Mouse (Mus musculus) embryonic facial prominence, embryonic 10.5 days (tissue): ENCODE results near the gene Samd1. TPM values are rescaled to one million over a fixed set of nuclear protein-coding genes. Genes with fewer than 3 reads are reported as not detected.
A peak's percentile ranks its signal among the peaks of the same experiment; 100 is the strongest.

Experiments
- microRNA counts: library from miRNA; unstranded; fragments of <30 nt; microRNA quantifications from one replicate; lab custom pipeline; 2017
- microRNA-seq: library from miRNA; unstranded; fragments of <30 nt; microRNA quantifications from one replicate; pipeline ENCODE4, GENCODE M21; 2017
- polyA plus RNA-seq: library from polyadenylated mRNA; unstranded; fragments of >200 nt; fragmentation: Nextera tagmentation; extraction: Ambion mirVana; gene quantifications from 2 replicates; pipeline ENCODE4 v1.2.1, GENCODE M21; 2016

Gene Samd1
- polyA plus RNA-seq, 1 experiment from 2014 or later = 12.2 TPM

MicroRNAs encoded within 50 kb of the gene (microRNA counts, 519-probe panel; counts per million panel counts)
- microRNA mmu-miR-1199 (lab: Ali Mortazavi, UCI) = 188 counts per million, percentile 57 among the panel's probes with 10 or more counts

Small RNA genes lying within 50 kb of the gene (microRNA-seq; reads per million reads assigned to microRNA genes)
- 3.7 reads per million, percentile 6 among the genes with 10 or more reads in this experiment for gene Mir1199
- gene Mir8111 = 1.2 reads per million

Other genes with a start within 250 kb of the Samd1 start
- 12.4 and 13.9 TPM in 2 replicates for gene Adgrl1, start 97.6 kb upstream of the Samd1 start, polyA plus RNA-seq
- 0.54 and 1.0 TPM in 2 replicates for gene Gm10644, start 42.5 kb upstream of the Samd1 start, polyA plus RNA-seq
- gene Asf1b, start 42.2 kb upstream of the Samd1 start, polyA plus RNA-seq = 95.4 and 105 TPM in 2 replicates
- gene Prkaca, start 24.7 kb upstream of the Samd1 start, polyA plus RNA-seq = 150 and 153 TPM in 2 replicates
- 0.60 and 1.0 TPM in 2 replicates for gene 1700067K01Rik, start 3.8 kb downstream of the Samd1 start, polyA plus RNA-seq
- 0.28 TPM in 1 of 2 replicates, not detected in the other for gene 2210011C24Rik, start 14.5 kb downstream of the Samd1 start, polyA plus RNA-seq
- 9.3 and 11.5 TPM in 2 replicates for gene Palm3, start 23.8 kb downstream of the Samd1 start, polyA plus RNA-seq
- 0.16 and 0.29 TPM in 2 replicates for gene Il27ra, start 44.9 kb downstream of the Samd1 start, polyA plus RNA-seq
- gene Rln3, start 47.3 kb downstream of the Samd1 start, polyA plus RNA-seq = not detected in 2 replicates
- gene Gm10643, start 67.5 kb downstream of the Samd1 start, polyA plus RNA-seq = 1.1 and 1.4 TPM in 2 replicates
- 9.7 TPM in 2 replicates for gene Rfx1, start 69.2 kb downstream of the Samd1 start, polyA plus RNA-seq
- gene Dcaf15, start 107.1 kb downstream of the Samd1 start, polyA plus RNA-seq = 15.9 and 18.0 TPM in 2 replicates
- 0.08 and 0.12 TPM in 2 replicates for gene Podnl1, start 128.3 kb downstream of the Samd1 start, polyA plus RNA-seq
- gene Cc2d1a, start 150.3 kb downstream of the Samd1 start, polyA plus RNA-seq = 20.4 and 21.0 TPM in 2 replicates
- 1.5 and 1.8 TPM in 2 replicates for gene 4930432K21Rik, start 150.4 kb downstream of the Samd1 start, polyA plus RNA-seq
- gene Nanos3, start 187.5 kb downstream of the Samd1 start, polyA plus RNA-seq = 2.4 and 3.5 TPM in 2 replicates
- 37.2 and 41.7 TPM in 2 replicates for gene Zswim4, start 239.4 kb downstream of the Samd1 start, polyA plus RNA-seq